Mouse (Mus musculus): ENCODE measurements around the gene Cald1.

Gene Cald1

GRCm38 (mm10) chr6:34615419-34615818 lies 17.1 kb downstream of the Cald1 start:
- no peak for DNase-seq

- DNase-seq, result no peak
Observed at GRCm38 (mm10) chr6:34619494-34619893, 21.2 kb downstream of the Cald1 start.

GRCm38 (mm10) chr6:34620242-34620641 lies 21.9 kb downstream of the Cald1 start:
- DNase-seq, result no peak

GRCm38 (mm10) chr6:34622865-34623264 lies 24.6 kb downstream of the Cald1 start:
- no peak for DNase-seq

- no peak for DNase-seq
Observed at GRCm38 (mm10) chr6:34623290-34623689, 25.0 kb downstream of the Cald1 start.

GRCm38 (mm10) chr6:34624536-34624935 lies 26.2 kb downstream of the Cald1 start:
- no peak for DNase-seq

- DNase-seq, result no peak
Observed at GRCm38 (mm10) chr6:34626586-34627245, 28.4 kb downstream of the Cald1 start.

GRCm38 (mm10) chr6:34628131-34628530 lies 29.8 kb downstream of the Cald1 start:
- no peak for DNase-seq

GRCm38 (mm10) chr6:34633776-34634175 lies 35.5 kb downstream of the Cald1 start:
- no peak for DNase-seq

GRCm38 (mm10) chr6:34637588-34638438 lies 39.5 kb downstream of the Cald1 start:
- DNase-seq, result no peak

GRCm38 (mm10) chr6:34638667-34639066 lies 40.4 kb downstream of the Cald1 start:
- DNase-seq, result no peak

GRCm38 (mm10) chr6:34640226-34640625 lies 41.9 kb downstream of the Cald1 start:
- DNase-seq, result no peak

- no peak for DNase-seq
Observed at GRCm38 (mm10) chr6:34641081-34641480, 42.8 kb downstream of the Cald1 start.

GRCm38 (mm10) chr6:34642075-34642547 lies 43.8 kb downstream of the Cald1 start:
- DNase-seq, result no peak

GRCm38 (mm10) chr6:34648017-34648787 lies 49.9 kb downstream of the Cald1 start:
- DNase-seq, result no peak

GRCm38 (mm10) chr6:34651298-34651697 lies 53.0 kb downstream of the Cald1 start:
- DNase-seq, result no peak

- no peak for DNase-seq
Observed at GRCm38 (mm10) chr6:34655719-34656118, 57.4 kb downstream of the Cald1 start.

GRCm38 (mm10) chr6:34658791-34659190 lies 60.5 kb downstream of the Cald1 start:
- DNase-seq, result no peak

- DNase-seq, result no peak
Observed at GRCm38 (mm10) chr6:34660724-34661123, 62.4 kb downstream of the Cald1 start.

- DNase-seq, result no peak
Observed at GRCm38 (mm10) chr6:34662626-34663025, 64.3 kb downstream of the Cald1 start.

GRCm38 (mm10) chr6:34664291-34664690 lies 66.0 kb downstream of the Cald1 start:
- no peak for DNase-seq

- no peak for DNase-seq
Observed at GRCm38 (mm10) chr6:34664749-34665148, 66.4 kb downstream of the Cald1 start.

- no peak for DNase-seq
Observed at GRCm38 (mm10) chr6:34668739-34669254, 70.5 kb downstream of the Cald1 start.
